Mouse (Mus musculus) heart, postnatal 0 days (tissue): Measurements from ENCODE around the gene Rdh16f1. TPM values are rescaled to one million over a fixed set of nuclear protein-coding genes. Genes with fewer than 3 reads are reported as not detected.
"Not testable (repeated sequence)": the region's sequence is repeated elsewhere in the genome, so short reads cannot be mapped to it uniquely, and the experiment has no call there.

Experiments
- ATAC-seq: fragments of 200-750 bp; cut with Nextera tagmentation; 2 replicates; pipeline ENCODE4 v1.8.0; 2017; ENCODE audit warnings: low read depth, moderate number of reproducible peaks, moderate library complexity; ENCODE audit not compliant: insufficient read depth
- DNase-seq: peaks from one replicate; pipeline ENCODE4 v3.0.0-alpha.2; 2016; ENCODE audit warnings: low spot score
- H3K27ac ChIP-seq: fragments of 300-500 bp; sonication (generic); 2 replicates; pipeline ENCODE4 v1.5.1; 2014; ENCODE audit warnings: low read depth, mild to moderate bottlenecking
- H3K27me3 ChIP-seq: fragments of 300-500 bp; sonication (generic); 2 replicates; pipeline ENCODE4 v1.6.1; 2014; ENCODE audit warnings: low read length, mixed read lengths; ENCODE audit not compliant: control insufficient read depth, insufficient read depth
- H3K36me3 ChIP-seq: fragments of 300-500 bp; sonication (generic); replicated peaks from 2 replicates; pipeline ENCODE4 v1.6.1; 2014; ENCODE audit warnings: low read length, mixed read lengths; ENCODE audit not compliant: control insufficient read depth, insufficient read depth
- H3K4me1 ChIP-seq: fragments of 300-500 bp; sonication (generic); 2 replicates; pipeline ENCODE4 v1.6.1; 2014; ENCODE audit warnings: antibody characterized with exemption; ENCODE audit not compliant: control insufficient read depth, insufficient read depth
- H3K4me2 ChIP-seq: fragments of 300-500 bp; sonication (generic); 2 replicates; pipeline ENCODE4 v1.6.1; 2014; ENCODE audit warnings: low read depth, mild to moderate bottlenecking, low read length, moderate library complexity
- H3K4me3 ChIP-seq: fragments of 300-500 bp; sonication (generic); 2 replicates; pipeline ENCODE4 v1.5.1; 2014; ENCODE audit warnings: low read depth, low read length
- H3K9ac ChIP-seq: fragments of 300-500 bp; sonication (generic); replicated peaks from 2 replicates; pipeline ENCODE4 v1.6.1; 2014; ENCODE audit warnings: low read depth, low read length, mixed read lengths
- H3K9me3 ChIP-seq: fragments of 300-500 bp; sonication (generic); replicated peaks from 2 replicates; pipeline ENCODE4 v1.6.1; 2016; ENCODE audit warnings: low read length; ENCODE audit not compliant: control insufficient read depth
- CTCF ChIP-seq: IDR thresholded peaks from 2 replicates; pipeline ENCODE4 v1.5.1; 2016; ENCODE audit warnings: antibody characterized with exemption, control low read depth, low read depth
- EP300 ChIP-seq: IDR thresholded peaks from 2 replicates; pipeline ENCODE4 v1.6.1; 2016; ENCODE audit warnings: antibody characterized with exemption, low read depth
- WGBS: fragments of 180-500 bp; shearing (Covaris S2); extraction: QIAGEN DNeasy Blood & Tissue Kit; methylation state at CpG from one replicate; pipeline ENCODE4 v1.1.7; 2014; 5-methylcytosine and 5-hydroxymethylcytosine counted together
- polyA plus RNA-seq: library from polyadenylated mRNA; unstranded; fragments of >200 nt; fragmentation: Nextera tagmentation; extraction: Ambion mirVana; gene quantifications from 2 replicates; pipeline ENCODE4 v1.2.1, GENCODE M21; 2015
- total RNA-seq: library from RNA; depleted of rRNA; stranded (reverse); fragments of >200 nt; gene quantifications from 2 replicates; pipeline ENCODE4 v1.2.3, GENCODE M21; 2014; ENCODE audit warnings: low replicate concordance

Rdh16f1 gene
- total and polyA plus RNA-seq, 2 experiments from 2014 or later: not detected

GRCm38 (mm10) chr10:127750136-127750777 is 9.3 kb upstream of the Rdh16f1 start:
- peak overlapping the region; percentile 39 for H3K4me3 ChIP-seq
- H3K4me1 ChIP-seq: peaks cover 6% of the 10 kb centered on the region; the same call in 1 of the 2 replicates
- H3K36me3 ChIP-seq: peaks cover 23% of the 10 kb centered on the region; the same call in 1 of the 2 replicates
- H3K27me3 ChIP-seq: no peaks in the 10 kb centered on the region
- 34% methylated on average over 24 of the region's 24 CpGs for WGBS
- H3K4me2 ChIP-seq: peak overlapping the region; percentile 57
- no peak for ATAC-seq
- H3K27ac ChIP-seq: peak overlapping the region; percentile 52
- DNase-seq: no peak
- H3K9me3 ChIP-seq: no peaks in the 10 kb centered on the region
- peak overlapping the region; percentile 50 for H3K9ac ChIP-seq
- TF ChIP-seq EP300 (no peak), CTCF (no peak)

GRCm38 (mm10) chr10:127751548-127751947 is 8.0 kb upstream of the Rdh16f1 start, which contains the start of gene Gpr182:
Gpr182 (minus strand) TSS chr10:127751732.
- TF ChIP-seq CTCF (no peak), EP300 (no peak)
- DNase-seq (peak; percentile 63), ATAC-seq (peak; percentile 62)
- Histone ChIP-seq H3K4me3 (peak within 1 kb of the TSS; percentile 39), H3K27ac (peak within 1 kb of the TSS; percentile 34; the same call in 1 of the 2 replicates), H3K9me3 (no peaks in the 10 kb centered on the region), H3K27me3 (no peaks in the 10 kb centered on the region), H3K4me1 (peaks cover 11% of the 10 kb centered on the region; the same call in 1 of the 2 replicates), H3K4me2 (peak within 1 kb of the TSS; percentile 57), H3K9ac (peak within 1 kb of the TSS; percentile 26; the same call in 1 of the 2 replicates), H3K36me3 (peaks cover 12% of the 10 kb centered on the region; the same call in 1 of the 2 replicates)
- WGBS: 41% methylated on average over 8 of the region's 8 CpGs

- DNase-seq (no peak), ATAC-seq (no peak)
- H3K4me2 ChIP-seq: no peak overlapping the region
- H3K36me3 ChIP-seq: no peaks in the 10 kb centered on the region
- H3K4me1 ChIP-seq: peaks cover 11% of the 10 kb centered on the region; the same call in 1 of the 2 replicates
- TF ChIP-seq CTCF: no peak
- peak; percentile 58; the same call in 1 of the 2 replicates for TF ChIP-seq EP300
- H3K27ac ChIP-seq: peak overlapping the region; percentile 54
- no peak overlapping the region for H3K9ac ChIP-seq
- WGBS: 40% methylated on average over 6 of the region's 6 CpGs
- H3K4me3 ChIP-seq: no peak overlapping the region
- H3K9me3 ChIP-seq: no peaks in the 10 kb centered on the region
- no peaks in the 10 kb centered on the region for H3K27me3 ChIP-seq
Measured at GRCm38 (mm10) chr10:127754566-127755166, 4.9 kb upstream of the Rdh16f1 start.

DNA sequence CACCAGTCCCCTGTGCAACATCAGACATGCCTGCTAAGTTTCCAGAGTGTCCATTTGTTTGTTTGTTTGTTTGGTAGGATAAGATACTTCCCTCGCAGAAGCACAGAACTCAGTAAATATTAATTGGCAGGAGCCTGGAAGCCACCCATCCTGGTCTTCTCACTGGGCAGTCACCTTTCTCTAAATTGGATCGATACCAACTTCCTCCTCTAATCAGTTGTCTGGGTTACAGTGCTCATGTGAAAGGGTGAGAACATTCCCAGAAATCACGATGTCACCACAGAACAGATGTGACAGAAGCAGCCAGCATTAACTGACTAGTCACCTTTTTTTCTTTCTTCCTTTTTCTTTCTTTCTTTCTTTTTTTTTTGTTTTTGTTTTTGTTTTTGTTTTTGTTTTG is 4.3 kb upstream of the Rdh16f1 start:
- Histone ChIP-seq H3K36me3 (no peaks in the 10 kb centered on the region), H3K4me3 (no peak overlapping the region), H3K4me2 (no peak overlapping the region), H3K9me3 (no peaks in the 10 kb centered on the region), H3K27me3 (no peaks in the 10 kb centered on the region), H3K27ac (peak overlapping the region; percentile 54; the same call in 1 of the 2 replicates), H3K4me1 (peaks cover 11% of the 10 kb centered on the region; the same call in 1 of the 2 replicates), H3K9ac (no peak overlapping the region)
- DNase-seq (no peak), ATAC-seq (no peak)
- TF ChIP-seq EP300 (no peak), CTCF (no peak)
- 30% methylated on average over 3 of the region's 3 CpGs for WGBS

DNA sequence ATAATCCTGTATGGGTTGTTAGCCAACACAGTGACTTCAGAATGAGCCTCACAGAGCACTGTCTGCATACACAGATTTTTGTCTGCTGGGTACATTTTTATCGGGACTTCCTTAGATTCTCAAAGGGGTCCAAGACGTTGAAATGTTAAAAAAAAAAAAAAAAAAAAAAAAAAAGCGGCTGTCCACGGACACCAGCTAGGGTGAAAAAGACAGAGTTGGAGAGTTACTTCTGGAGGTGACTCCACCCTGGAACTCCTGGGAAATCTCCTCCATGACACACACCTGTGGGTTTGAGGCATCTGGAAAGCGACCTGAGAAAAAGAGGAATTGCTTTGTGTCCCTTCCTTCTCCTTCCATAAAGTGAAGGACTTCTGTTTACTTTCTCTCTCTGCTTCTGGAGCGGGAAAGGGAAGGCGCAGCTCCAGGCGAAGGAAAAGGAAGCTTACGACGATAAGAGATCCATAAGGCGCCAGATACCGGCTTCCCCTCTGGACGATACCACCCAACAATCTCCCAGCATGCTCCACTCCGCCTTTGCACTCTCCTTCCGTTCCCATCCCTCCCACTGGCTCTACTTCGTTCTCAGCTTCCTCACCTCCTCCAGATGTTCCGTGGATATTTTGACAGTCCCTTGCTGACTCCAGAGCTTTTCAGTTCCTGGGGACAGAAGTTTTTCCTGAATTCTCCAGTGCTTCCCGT is 3.7 kb upstream of the Rdh16f1 start:
- Histone ChIP-seq H3K4me2 (peak overlapping the region; percentile 57), H3K27ac (peak overlapping the region; percentile 64), H3K4me1 (peaks cover 11% of the 10 kb centered on the region; the same call in 1 of the 2 replicates), H3K27me3 (no peaks in the 10 kb centered on the region), H3K4me3 (peak overlapping the region; percentile 32), H3K9ac (no peak overlapping the region), H3K36me3 (no peaks in the 10 kb centered on the region), H3K9me3 (no peaks in the 10 kb centered on the region)
- peak; percentile 60 for ATAC-seq
- DNase-seq: peak; percentile 65
- 19% methylated on average over 17 of the region's 18 CpGs for WGBS
- TF ChIP-seq EP300 (no peak), CTCF (no peak)

- H3K9me3 ChIP-seq, H3K9ac ChIP-seq, H3K4me1 ChIP-seq, H3K36me3 ChIP-seq, ATAC-seq, DNase-seq, H3K27me3 ChIP-seq, H3K27ac ChIP-seq, H3K4me2 ChIP-seq, H3K4me3 ChIP-seq: not testable (repeated sequence)
- 77% methylated on average over 10 of the region's 10 CpGs for WGBS
Measured at GRCm38 (mm10) chr10:127762926-127763325, 3.3 kb downstream of the Rdh16f1 start.
